Mouse (Mus musculus): ENCODE measurements around the gene Psd.

DNA sequence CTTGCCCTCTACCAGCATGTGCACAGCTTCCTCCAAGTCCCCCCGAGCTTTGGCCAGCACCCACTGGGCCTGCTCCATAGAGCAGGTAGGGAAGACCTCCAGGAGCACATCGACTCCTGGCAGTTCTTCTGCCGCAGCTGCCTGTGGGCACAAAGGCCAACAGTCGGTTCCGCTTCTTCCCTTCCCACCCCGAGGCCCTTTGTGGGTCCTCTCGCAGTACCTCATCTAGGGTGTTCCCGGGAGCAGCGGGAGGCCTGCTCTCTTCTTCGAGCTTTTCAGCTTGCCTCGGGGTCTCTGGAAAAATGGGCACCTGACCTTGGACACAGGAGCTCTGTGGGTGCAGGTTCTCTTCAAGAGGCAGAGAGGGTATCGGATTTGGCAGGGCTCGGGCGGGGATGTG lies 4.4 kb upstream of the Psd start:
- TF ChIP-seq POLR2A (IDR thresholded peaks at IDR 0.05; ENCODE audit: insufficient read depth, low read length) (no peak), EP300 (IDR thresholded peaks at IDR 0.05; ENCODE audit: insufficient read depth, low read depth, low read length) (no peak)
